Mouse (Mus musculus) small intestine, adult 2 months (tissue): ENCODE measurements around the gene Vasn. TPM values are rescaled to one million over a fixed set of nuclear protein-coding genes. Genes with fewer than 3 reads are reported as not detected.
A peak's percentile ranks its signal among the peaks of the same experiment; 100 is the strongest.

Experiments
- H3K27ac ChIP-seq: fragments of 200-500 bp; 2 replicates; pipeline ENCODE4 v1.5.1; 2012; ENCODE audit warnings: low read depth, low read length, control low read depth, inconsistent platforms; ENCODE audit not compliant: insufficient read depth
- H3K27me3 ChIP-seq: fragments of 200-500 bp; 2 replicates; pipeline ENCODE4 v1.6.1; 2012; ENCODE audit warnings: mild to moderate bottlenecking, moderate library complexity, low read length, inconsistent platforms; ENCODE audit not compliant: control insufficient read depth, insufficient read depth
- H3K36me3 ChIP-seq: fragments of 200-500 bp; 2 replicates; pipeline ENCODE4 v1.6.1; 2012; ENCODE audit warnings: mild to moderate bottlenecking, low read length, control low read depth, inconsistent platforms; ENCODE audit not compliant: control insufficient read depth, insufficient read depth
- H3K4me1 ChIP-seq: fragments of 200-500 bp; 2 replicates; pipeline ENCODE4 v1.6.1; 2012; ENCODE audit warnings: low read length, inconsistent platforms, mixed read lengths; ENCODE audit not compliant: control insufficient read depth, insufficient read depth, insufficient read length
- H3K4me3 ChIP-seq: fragments of 200-500 bp; 2 replicates; pipeline ENCODE4 v1.5.1; 2012; ENCODE audit warnings: low read depth, mild to moderate bottlenecking, control low read depth, inconsistent platforms, low read length, moderate library complexity
- CTCF ChIP-seq: fragments of 200-500 bp; IDR thresholded peaks from 2 replicates; pipeline ENCODE4 v1.5.1; 2012; ENCODE audit warnings: low read depth, mild to moderate bottlenecking, control low read depth, inconsistent platforms, low read length, moderate library complexity, mixed read lengths; ENCODE audit not compliant: insufficient replicate concordance, insufficient read length; ENCODE audit errors: extremely low read depth
- POLR2A ChIP-seq: fragments of 200-500 bp; IDR thresholded peaks from 2 replicates; pipeline ENCODE4 v1.6.1; 2012; ENCODE audit warnings: low read depth, mild to moderate bottlenecking, control low read depth, inconsistent platforms, low read length, moderate library complexity
- WGBS: fragments of 180-500 bp; shearing (Covaris S2); methylation state at CpG from one replicate; pipeline ENCODE4 v1.1.7; 2018; 5-methylcytosine and 5-hydroxymethylcytosine counted together
- polyA plus RNA-seq: library from polyadenylated mRNA; depleted of rRNA; stranded (reverse); fragments of >200 nt; gene quantifications from 2 replicates; pipeline ENCODE4 v1.2.3, GENCODE M21; 2012

The Vasn gene
- polyA plus RNA-seq, 1 experiment = 6.5 TPM

DNA sequence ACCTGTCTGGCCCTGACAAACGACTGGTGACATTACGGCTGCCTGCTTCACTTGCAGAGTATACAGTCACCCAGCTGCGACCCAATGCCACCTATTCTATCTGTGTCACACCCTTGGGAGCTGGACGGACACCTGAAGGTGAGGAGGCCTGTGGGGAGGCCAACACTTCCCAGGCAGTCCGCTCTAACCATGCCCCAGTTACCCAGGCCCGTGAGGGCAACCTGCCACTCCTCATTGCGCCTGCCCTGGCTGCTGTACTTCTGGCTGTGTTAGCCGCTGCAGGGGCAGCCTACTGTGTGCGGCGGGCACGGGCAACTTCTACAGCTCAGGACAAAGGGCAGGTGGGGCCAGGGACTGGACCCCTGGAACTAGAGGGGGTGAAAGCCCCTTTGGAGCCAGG, 10.0 kb downstream of the Vasn start:
- H3K27ac ChIP-seq = no peak overlapping the region
- no peak overlapping the region for H3K4me3 ChIP-seq
- peaks cover 48% of the 10 kb centered on the region for H3K36me3 ChIP-seq
- WGBS = 91% methylated on average over 11 of the region's 11 CpGs
- H3K4me1 ChIP-seq = no peaks in the 10 kb centered on the region
- no peak for TF ChIP-seq CTCF
- no peak for TF ChIP-seq POLR2A
- H3K27me3 ChIP-seq = no peaks in the 10 kb centered on the region

DNA sequence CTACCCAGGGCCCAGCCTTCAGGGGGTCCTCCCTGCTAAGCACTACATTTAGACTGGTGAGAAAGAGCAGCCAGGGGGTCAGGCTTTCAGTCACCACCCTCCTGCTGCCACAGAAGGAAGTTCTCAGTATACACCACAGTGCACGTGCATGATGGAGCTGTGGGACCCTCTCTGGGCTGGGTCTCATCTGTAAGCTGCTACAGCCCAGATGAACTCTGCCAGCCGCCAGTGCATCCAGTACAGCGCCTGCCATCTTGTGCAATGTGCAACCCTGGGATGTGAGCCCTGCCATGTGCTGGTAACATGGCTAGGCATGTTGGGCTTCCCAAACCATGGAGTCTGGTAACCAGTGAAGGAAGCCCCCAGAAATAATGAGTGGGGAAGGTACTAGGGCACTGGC, 10.4 kb downstream of the Vasn start:
- WGBS = 92% methylated on average over 3 of the region's 3 CpGs
- Histone ChIP-seq H3K4me3 (no peak overlapping the region), H3K27ac (no peak overlapping the region), H3K27me3 (no peaks in the 10 kb centered on the region), H3K36me3 (peaks cover 53% of the 10 kb centered on the region), H3K4me1 (0 out of 2 replicates have a peak, but pooled peaks cover under 1% of the 10 kb centered on the region)
- no peak for TF ChIP-seq POLR2A
- TF ChIP-seq CTCF = no peak

DNA sequence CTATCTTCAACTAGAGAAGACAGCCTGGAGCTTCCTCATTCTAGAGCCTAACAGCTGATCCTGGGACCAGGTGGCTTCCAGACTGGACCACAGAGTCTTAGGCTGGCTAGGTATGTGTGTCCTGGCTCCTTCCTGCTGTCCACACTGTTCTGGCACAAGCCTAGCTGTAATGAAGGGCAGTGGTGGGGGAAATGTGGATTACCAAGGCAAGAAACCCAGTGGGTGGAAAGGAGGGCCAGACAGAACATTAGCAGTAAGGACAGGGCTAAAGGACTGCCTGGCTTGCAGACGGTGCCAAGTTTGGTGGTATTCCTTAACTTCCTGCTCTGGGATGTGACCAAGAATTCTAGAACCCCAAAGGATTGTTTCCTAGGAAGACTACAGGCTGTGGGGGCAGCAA, 11.3 kb downstream of the Vasn start:
- no peak overlapping the region for H3K27ac ChIP-seq
- H3K36me3 ChIP-seq = peaks cover 59% of the 10 kb centered on the region
- H3K4me3 ChIP-seq = no peak overlapping the region
- H3K27me3 ChIP-seq = no peaks in the 10 kb centered on the region
- no peak for TF ChIP-seq POLR2A
- no peak for TF ChIP-seq CTCF
- 82% methylated on average over 1 of the region's 1 CpGs for whole genome bisulfite sequencing
- H3K4me1 ChIP-seq = 0 out of 2 replicates have a peak, but pooled peaks cover 5% of the 10 kb centered on the region

DNA sequence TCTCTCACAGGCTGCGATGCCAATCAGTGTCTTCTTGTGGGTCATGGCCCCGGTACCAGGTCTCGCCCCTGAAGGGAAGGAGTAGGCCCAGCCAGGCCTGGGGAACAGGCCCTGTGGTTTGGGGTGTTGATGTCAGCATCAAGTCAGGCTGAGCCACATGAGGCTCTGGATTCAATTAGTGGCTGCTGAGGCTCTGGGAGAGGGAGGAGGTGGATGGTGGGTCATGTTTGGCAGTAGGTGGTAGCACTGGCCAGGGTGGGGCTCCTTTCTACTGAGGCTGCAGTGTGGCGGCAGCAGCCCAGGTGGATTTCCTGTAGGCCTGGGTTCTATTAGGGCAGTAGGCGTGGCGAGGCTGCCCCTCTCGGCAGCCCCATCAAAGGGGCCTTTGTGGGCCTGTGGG, 11.9 kb downstream of the Vasn start:
- no peak for TF ChIP-seq CTCF
- no peak for TF ChIP-seq POLR2A
- WGBS = 75% methylated on average over 7 of the region's 7 CpGs
- Histone ChIP-seq H3K4me1 (0 out of 2 replicates have a peak, but pooled peaks cover 5% of the 10 kb centered on the region), H3K36me3 (peaks cover 59% of the 10 kb centered on the region), H3K4me3 (no peak overlapping the region), H3K27ac (no peak overlapping the region), H3K27me3 (no peaks in the 10 kb centered on the region)

DNA sequence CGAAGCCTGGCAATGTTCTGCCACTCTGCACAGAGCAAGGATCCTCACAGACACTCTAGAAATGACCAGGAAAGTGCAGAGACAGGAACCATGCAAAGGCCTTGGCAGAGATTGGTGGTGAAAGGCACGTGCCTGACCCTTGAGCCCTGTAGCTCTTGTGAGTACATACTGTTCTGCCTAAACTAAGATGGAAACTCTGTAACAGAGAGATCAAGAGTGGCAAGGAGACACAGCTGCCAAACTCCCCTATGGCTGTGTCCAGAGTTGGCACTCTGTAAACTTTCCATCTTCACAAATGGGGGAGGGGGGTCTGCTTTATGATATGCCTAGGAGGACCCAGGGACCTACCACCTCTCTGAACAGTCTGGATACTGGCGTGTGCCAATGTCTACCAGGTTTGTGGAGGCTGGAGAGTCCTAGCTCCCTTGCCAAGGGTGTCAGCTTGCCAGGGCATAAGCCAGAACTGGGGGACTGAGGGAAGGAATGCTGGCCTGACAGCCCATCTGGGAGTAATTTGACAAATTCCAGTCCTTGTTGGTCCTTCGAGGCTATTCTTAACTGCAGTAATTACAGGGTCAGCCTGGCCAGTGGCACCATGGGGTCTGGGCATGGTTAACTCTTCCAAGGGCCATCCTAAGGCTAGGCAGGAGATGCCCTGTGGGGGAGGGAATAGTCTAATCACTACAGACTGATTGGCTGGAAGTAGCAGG, 13.1 kb downstream of the Vasn start:
- H3K27ac ChIP-seq = no peak overlapping the region
- WGBS = 72% methylated on average over 4 of the region's 4 CpGs
- H3K4me1 ChIP-seq = 0 out of 2 replicates have a peak, but pooled peaks cover 5% of the 10 kb centered on the region
- no peak overlapping the region for H3K4me3 ChIP-seq
- H3K27me3 ChIP-seq = no peaks in the 10 kb centered on the region
- TF ChIP-seq CTCF (no peak), POLR2A (no peak)
- peaks cover 63% of the 10 kb centered on the region for H3K36me3 ChIP-seq

DNA sequence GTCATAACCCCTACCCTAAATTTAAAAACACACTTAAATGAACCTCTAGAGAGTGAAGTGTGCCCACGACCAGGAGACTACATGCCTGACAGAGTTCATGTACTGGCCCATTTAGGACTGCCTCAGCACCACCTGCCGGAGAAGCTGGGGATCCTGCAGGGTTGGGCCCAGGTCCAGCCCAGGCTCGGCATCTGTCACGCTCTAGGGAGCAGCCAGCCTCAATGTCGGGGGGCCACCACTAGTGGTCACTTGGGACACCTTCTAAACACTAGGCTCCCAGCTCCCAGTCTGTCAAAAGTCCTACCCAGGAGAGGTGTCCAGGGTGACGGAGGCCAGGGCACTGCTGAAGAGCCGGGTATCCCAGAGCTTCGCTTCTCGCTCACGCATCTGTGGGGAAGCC, 15.0 kb downstream of the Vasn start:
- Histone ChIP-seq H3K4me1 (0 out of 2 replicates have a peak, but pooled peaks cover 5% of the 10 kb centered on the region), H3K27ac (no peak overlapping the region), H3K27me3 (no peaks in the 10 kb centered on the region), H3K36me3 (peaks cover 61% of the 10 kb centered on the region), H3K4me3 (no peak overlapping the region)
- WGBS = 88% methylated on average over 10 of the region's 10 CpGs
- no peak for TF ChIP-seq POLR2A
- TF ChIP-seq CTCF = no peak

DNA sequence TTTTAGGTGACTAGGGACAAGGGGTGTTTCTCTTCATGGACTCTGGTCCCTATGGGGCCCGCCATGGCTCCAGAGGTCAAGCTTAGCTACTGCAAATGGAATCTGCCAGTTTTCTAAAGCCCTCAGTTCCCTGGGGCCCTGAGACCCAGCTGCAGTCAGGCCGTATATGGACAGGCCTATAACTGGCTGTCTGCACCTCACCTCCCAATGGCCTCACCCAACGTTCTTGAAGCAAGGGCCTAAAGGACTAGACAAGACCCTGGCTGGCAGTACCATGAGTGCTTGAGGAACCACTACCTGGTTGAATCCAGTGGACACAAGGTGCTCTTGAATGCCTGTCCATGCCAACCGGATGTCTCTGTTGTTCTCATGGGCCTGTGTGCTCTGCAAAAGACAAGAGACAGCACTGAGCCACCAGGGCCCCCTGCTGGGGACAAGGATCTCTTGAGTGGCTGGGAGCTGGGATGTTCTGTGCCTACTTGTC, 15.6 kb downstream of the Vasn start:
- H3K4me3 ChIP-seq = no peak overlapping the region
- peaks cover 57% of the 10 kb centered on the region for H3K36me3 ChIP-seq
- 0 out of 2 replicates have a peak, but pooled peaks cover 5% of the 10 kb centered on the region for H3K4me1 ChIP-seq
- WGBS = 41% methylated on average over 4 of the region's 4 CpGs
- TF ChIP-seq CTCF = peak; percentile 11; the same call in 1 of the 2 replicates
- TF ChIP-seq POLR2A = no peak
- no peaks in the 10 kb centered on the region for H3K27me3 ChIP-seq
- H3K27ac ChIP-seq = no peak overlapping the region
